Mouse (Mus musculus) CD8-positive naive resting alpha-beta T cell, adult 2 months (primary cell): ENCODE measurements around the gene B130006D01Rik.
"Not testable (repeated sequence)": the region's sequence is repeated elsewhere in the genome, so short reads cannot be mapped to it uniquely, and the experiment has no call there.

ENCODE experiments used
- DNase-seq, 2 experiments: peaks; one replicate each; pipeline ENCODE4 v3.0.0; 2022; ENCODE audit warnings: low read depth in 2 of 2, low spot score in 2 of 2

B130006D01Rik gene

GRCm38 (mm10) chr11:95713225-95713810 is 10.1 kb upstream of the B130006D01Rik start:
- DNase-seq, result peak; percentile 52 to 59

GRCm38 (mm10) chr11:95713811-95714241 is 9.6 kb upstream of the B130006D01Rik start:
- DNase-seq, result peak; percentile 48 to 62

DNA sequence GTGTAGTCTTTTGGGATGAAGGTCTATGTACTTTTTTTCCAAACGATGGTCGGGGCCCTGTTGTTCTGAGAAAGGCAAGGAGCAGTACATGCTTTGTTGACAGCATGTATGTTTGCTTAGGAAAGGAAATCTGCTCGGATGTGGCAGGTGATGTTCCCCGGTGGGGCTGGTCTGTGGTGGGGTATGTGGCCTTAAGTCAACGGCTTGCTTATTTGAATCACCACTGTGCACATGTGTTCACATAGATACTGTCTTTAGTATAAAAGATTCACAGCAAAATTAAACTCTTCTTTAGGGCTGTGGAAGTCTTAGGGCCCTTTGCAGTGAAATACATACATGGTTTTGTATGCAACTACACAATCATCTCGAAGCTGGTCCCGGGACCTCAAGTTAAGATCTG is 9.0 kb upstream of the B130006D01Rik start:
- peak; percentile 42 to 51 for DNase-seq

GRCm38 (mm10) chr11:95716136-95716535 is 7.3 kb upstream of the B130006D01Rik start:
- DNase-seq, result no peak

DNA sequence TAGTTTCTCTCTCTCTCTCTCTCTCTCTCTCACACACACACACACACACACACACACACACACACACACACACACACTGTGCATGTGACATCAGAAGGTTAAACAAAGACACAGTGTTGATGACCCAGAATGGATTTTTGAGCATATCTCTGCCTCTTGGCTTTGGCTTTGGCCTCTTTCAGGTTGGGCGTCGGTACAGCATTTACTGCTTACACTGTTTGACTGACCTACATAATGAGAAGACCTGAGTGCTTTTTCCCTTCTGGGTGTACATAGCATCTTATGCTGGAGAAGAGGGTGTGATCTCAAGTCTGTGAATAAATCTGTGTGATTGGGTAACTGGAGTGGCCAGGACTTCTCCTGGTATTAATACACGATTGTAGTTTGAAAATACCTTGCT is 4.0 kb upstream of the B130006D01Rik start:
- DNase-seq, result no peak

GRCm38 (mm10) chr11:95724466-95724865 is 1.1 kb downstream of the B130006D01Rik start:
- no peak for DNase-seq

GRCm38 (mm10) chr11:95726156-95726555 is 2.8 kb downstream of the B130006D01Rik start:
- DNase-seq, result no peak

- DNase-seq, result no peak
Measured at GRCm38 (mm10) chr11:95727947-95728346, 4.6 kb downstream of the B130006D01Rik start.

GRCm38 (mm10) chr11:95728916-95729907 is 5.8 kb downstream of the B130006D01Rik start:
- DNase-seq, result no peak

GRCm38 (mm10) chr11:95734485-95734884 is 11.1 kb downstream of the B130006D01Rik start:
- DNase-seq, result no peak

GRCm38 (mm10) chr11:95737811-95738210 is 14.4 kb downstream of the B130006D01Rik start:
- no peak for DNase-seq

- no peak for DNase-seq
Measured at GRCm38 (mm10) chr11:95744521-95744920, 21.1 kb downstream of the B130006D01Rik start.

GRCm38 (mm10) chr11:95746821-95747220 is 23.4 kb downstream of the B130006D01Rik start:
- no peak for DNase-seq

- DNase-seq, result no peak
Measured at GRCm38 (mm10) chr11:95748331-95748730, 24.9 kb downstream of the B130006D01Rik start.

DNA sequence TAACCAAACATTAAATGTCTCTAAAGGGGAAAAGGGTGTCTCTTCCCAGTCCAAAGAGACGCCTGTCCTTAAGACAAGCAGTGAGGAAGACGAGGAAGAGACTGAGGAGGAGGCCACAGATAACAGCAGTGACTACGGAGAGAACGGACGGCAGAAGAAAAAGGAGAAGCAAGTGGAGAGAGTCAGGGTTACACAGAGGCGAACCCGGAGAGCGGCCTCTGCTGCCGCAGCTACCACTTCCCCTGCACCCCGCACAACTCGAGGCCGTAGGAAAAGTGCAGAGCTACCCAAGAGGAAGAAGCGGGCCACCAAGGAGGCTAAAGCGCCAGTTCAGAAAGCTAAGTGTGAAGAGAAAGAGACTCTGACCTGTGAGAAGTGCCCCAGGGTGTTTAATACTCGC is 26.2 kb downstream of the B130006D01Rik start:
- no peak for DNase-seq

DNA sequence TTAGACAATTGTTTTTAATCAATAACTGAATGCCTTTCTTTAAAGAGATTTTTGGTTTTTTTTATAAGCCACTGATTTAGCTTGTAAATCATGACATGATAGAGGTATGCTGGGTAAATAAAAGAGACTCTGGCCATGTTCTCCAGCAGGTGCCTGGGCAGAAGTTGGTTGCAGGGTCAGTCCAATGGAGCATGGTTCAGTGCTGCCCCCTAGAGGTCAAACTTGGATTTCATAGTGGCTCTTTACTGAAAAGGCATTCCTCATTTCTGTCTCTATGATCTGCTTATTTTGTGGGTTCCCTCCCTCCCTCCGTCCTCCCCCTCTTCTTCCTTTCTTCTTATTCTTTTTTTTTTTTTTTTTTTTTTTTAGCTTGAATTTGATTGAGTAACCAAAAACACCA is 27.6 kb downstream of the B130006D01Rik start:
- DNase-seq, result peak; percentile 79 to 80

DNA sequence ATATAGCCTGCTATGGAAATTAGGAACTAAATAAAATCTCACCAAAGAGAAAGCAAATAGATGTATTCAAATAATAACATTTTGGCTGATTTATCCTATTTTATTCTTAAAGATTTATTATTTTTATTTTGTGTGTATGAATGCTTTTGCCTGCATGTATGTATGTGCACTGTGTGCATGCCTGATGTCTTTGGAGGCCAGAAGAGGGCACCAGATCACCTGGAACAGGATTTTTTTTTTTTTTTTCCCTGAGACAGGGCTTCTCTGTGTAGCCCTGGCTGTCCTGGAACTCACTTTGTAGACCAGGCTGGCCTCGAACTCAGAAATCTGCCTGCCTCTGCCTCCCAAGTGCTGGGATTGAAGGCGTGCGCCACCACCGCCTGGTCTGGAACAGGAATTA is 31.8 kb downstream of the B130006D01Rik start:
- not testable (repeated sequence) for DNase-seq

- DNase-seq, result no peak
Measured at GRCm38 (mm10) chr11:95760521-95760920, 37.1 kb downstream of the B130006D01Rik start.

DNA sequence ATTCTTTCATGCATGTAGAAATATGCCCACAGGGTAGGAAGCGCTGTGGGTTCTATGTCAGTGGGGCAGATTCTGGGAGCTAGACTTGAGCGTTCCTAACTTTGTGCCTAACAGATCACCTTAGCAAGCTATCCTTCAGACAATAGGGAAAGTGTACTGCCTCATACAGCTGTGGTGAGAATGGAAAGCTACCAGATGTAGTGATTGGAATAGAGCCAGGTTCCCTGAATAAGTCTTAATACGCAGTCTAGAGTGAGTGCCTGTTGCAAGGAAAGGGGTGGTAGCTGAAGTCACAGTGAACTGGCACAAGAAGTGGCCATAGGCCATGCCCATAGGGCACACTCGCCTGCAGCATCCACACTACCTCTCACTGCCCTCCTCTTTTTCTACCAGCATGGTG is 39.6 kb downstream of the B130006D01Rik start:
- DNase-seq, result no peak

GRCm38 (mm10) chr11:95764806-95765205 is 41.4 kb downstream of the B130006D01Rik start:
- no peak for DNase-seq

DNA sequence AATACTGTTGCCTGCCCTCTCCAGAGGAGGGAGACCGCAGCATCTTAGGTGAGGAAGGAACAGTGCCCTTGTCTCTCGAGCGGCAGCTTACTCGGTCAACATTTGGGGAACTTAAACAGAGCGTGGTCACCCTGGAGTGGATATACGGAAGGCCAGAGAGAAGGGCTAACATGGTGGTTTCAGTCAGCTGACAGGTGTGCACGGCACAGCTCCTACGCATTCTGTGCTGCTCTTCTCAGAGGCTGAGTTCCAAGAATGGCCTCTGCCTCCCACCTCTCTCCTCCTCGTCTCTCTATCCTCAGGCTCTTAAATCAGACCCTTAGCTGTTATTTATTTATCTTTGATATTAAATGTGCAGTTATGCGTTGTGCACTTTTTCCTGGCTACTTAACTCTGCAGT is 41.9 kb downstream of the B130006D01Rik start:
- DNase-seq, result no peak

DNA sequence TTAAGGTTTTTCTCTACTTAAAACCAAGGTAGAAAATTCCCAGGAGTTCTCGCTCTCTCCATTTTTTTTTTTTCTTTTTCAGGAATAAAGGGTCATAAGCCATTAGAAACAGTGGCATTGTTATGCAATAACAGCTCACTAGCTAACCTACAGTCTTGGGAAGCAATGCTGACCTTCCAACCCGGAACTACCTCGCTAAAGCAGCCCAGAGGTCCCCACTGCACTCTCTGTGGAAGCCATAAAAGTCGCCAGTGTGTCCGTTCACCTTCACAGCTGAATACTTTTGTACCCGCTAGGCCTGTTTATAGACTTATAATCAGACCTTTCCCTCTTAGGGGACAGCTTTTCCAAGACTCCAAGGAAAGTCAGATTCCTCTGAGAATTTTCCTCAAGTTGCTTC is 44.9 kb downstream of the B130006D01Rik start:
- no peak for DNase-seq
